Mouse (Mus musculus) right cerebral cortex, postnatal 4 days (tissue): Measurements from ENCODE around the gene Gm6377.

Source experiments
- DNase-seq: peaks from one replicate; pipeline ENCODE4 v3.0.0-alpha.2; 2022

The Gm6377 gene

GRCm38 (mm10) chrX:109196468-109196867, at the start of gene Gm6377:
Gene Gm6377, plus strand, starts transcription at chrX:109196756.
- DNase-seq, result no peak

GRCm38 (mm10) chrX:109147108-109147507, 49.4 kb upstream of the Gm6377 start:
- no peak for DNase-seq

- DNase-seq, result no peak
Observed at GRCm38 (mm10) chrX:109151228-109151627, 45.3 kb upstream of the Gm6377 start.

GRCm38 (mm10) chrX:109160326-109160725, 36.2 kb upstream of the Gm6377 start:
- no peak for DNase-seq

GRCm38 (mm10) chrX:109160901-109161300, 35.7 kb upstream of the Gm6377 start:
- DNase-seq, result no peak

DNA sequence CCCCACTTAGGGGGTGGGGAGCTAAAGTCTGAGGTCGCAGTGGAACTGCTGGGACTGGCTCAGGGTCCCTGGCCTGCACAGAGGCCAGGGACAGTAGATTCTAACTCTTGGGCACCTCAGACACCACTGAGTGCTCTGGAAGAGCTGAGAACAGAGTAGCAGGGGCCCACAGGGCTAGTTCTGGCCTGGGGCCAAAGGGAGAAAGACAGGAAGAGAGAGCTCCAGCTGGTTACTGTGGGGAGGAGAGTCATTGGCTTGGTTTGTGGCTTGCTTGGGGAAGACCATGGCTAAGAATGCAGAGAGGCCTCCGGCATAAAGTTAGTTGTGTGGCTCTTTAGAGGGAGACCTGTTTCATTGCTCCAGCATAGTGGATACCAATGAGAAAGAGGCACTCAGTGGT, 21.5 kb upstream of the Gm6377 start:
- peak; percentile 1 for DNase-seq

- no peak for DNase-seq
Observed at GRCm38 (mm10) chrX:109175470-109175869, 21.1 kb upstream of the Gm6377 start.

- DNase-seq, result no peak
Observed at GRCm38 (mm10) chrX:109184706-109185478, 11.7 kb upstream of the Gm6377 start.

DNA sequence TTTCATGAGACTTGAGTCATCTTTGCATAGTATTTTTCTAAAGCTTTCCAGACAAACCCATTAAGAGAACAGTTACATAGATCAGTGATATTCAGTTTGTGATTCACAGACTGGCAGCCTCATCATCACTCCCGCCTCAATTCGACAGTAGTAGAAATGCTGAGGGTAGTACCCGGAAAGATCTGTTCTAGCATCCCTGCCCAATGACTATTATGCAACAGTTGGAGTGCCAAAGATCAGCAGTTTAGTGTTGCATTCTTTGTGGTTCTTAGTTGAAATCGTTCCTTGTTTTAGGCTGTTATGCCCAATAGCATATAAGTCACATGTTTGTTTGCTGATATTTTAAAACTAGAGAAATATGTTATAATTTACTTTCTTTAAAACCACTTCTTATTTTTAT, 6.9 kb upstream of the Gm6377 start:
- no peak for DNase-seq

GRCm38 (mm10) chrX:109190969-109191368, 5.6 kb upstream of the Gm6377 start:
- no peak for DNase-seq

DNA sequence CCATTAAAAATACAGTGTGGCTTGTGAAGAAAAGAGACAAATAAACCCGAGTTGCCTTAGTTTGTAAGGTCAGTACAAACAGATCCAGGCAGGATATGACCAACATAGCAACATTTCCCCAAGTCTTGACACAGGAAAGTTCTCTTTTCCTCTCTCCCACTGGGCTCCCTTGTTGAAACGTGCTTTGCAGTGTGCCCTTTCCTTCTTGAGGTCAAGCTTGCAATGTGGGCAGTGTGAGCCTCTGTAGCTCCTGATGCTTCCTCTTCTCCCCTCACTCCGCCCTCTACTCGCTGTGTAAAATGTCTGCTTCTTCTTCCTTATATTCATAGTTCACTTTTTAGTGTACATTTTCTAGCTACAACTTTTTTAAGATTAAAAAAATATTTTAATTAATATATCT, 5.1 kb upstream of the Gm6377 start:
- no peak for DNase-seq

GRCm38 (mm10) chrX:109207843-109208242, 11.3 kb downstream of the Gm6377 start:
- DNase-seq, result no peak

DNA sequence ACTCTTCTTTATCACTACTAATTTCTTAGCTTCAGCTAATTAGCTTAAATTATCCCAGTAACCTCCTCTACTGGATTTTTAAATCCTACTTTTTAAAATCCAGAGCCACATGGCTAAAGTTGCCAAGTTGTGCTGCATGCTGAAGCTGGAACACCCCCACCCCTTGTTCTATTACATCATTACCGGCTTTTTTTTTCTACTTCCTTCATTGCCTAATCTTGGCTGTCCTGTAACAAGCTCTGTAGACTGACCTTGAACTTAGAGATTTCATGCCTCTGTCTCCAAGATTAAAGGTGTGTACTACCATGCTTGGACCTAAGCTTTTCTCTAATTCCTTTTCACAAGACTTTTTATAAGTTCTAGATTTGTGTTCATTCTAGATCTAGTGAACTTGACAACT, 32.2 kb downstream of the Gm6377 start:
- DNase-seq, result no peak

- no peak for DNase-seq
Observed at GRCm38 (mm10) chrX:109235383-109236036, 39.0 kb downstream of the Gm6377 start.

- no peak for DNase-seq
Observed at GRCm38 (mm10) chrX:109238163-109238562, 41.6 kb downstream of the Gm6377 start.
